Mouse (Mus musculus) CH12.LX (cell line): ENCODE measurements around the gene Aplp1.
A peak's percentile ranks its signal among the peaks of the same experiment; 100 is the strongest.

Experiments
- CTCF ChIP-seq, 2 experiments: IDR thresholded peaks in 1 of 2; conservative IDR thresholded peaks in 1 of 2; 2 replicates each; pipeline ENCODE4 v1.5.1; 2011 to 2012; ENCODE audit warnings: low read depth in 2 of 2, low read length in 2 of 2, improper control_type of control experiment in 1 of 2, inconsistent platforms in 1 of 2, mild to moderate bottlenecking in 1 of 2, moderate library complexity in 1 of 2
- MAX ChIP-seq: IDR thresholded peaks from 2 replicates; pipeline ENCODE4 v1.6.1; 2011; ENCODE audit warnings: low read length, improper control_type of control experiment
- MYC ChIP-seq: IDR thresholded peaks from 2 replicates; pipeline ENCODE4 v1.6.1; 2011; ENCODE audit warnings: low read depth, mild to moderate bottlenecking, improper control_type of control experiment, low read length
- POLR2AphosphoS2 ChIP-seq: IDR thresholded peaks from 2 replicates; pipeline ENCODE4 v1.6.1; 2011; ENCODE audit warnings: low read depth, low read length, improper control_type of control experiment
- TCF12 ChIP-seq: IDR thresholded peaks from 2 replicates; pipeline ENCODE4 v1.6.1; 2014; ENCODE audit warnings: low read depth, mild to moderate bottlenecking, inconsistent platforms, low read length, improper control_type of control experiment
- USF2 ChIP-seq: conservative IDR thresholded peaks from 2 replicates; pipeline ENCODE4 v1.6.1; 2011; ENCODE audit warnings: low read depth, low read length, improper control_type of control experiment
- ZMIZ1 ChIP-seq: IDR thresholded peaks from 2 replicates; pipeline ENCODE4 v1.6.1; 2012; ENCODE audit warnings: low read depth, mild to moderate bottlenecking, inconsistent platforms, low read length, improper control_type of control experiment

DNA sequence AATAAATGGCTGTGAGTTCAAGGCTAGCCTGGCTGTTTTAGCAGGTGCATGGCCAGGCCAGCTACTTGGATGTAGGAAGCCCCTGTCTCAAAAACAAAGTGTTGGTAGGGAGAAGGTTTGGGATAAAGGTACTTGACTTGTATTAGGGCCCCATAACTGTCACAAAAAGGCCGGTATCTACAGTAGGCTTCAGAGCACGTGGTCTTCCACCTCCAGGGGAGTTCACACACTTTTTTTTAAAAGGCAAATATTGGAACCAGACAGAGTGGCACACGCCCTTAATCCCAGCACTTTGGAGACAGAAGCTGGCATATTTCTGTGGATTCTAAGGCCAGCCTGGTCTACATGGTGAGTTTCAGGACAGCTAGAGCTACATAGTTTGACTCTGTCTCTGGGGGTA lies 24.7 kb downstream of the Aplp1 start:
- no peak for TF ChIP-seq USF2
- no peak for TF ChIP-seq TCF12
- TF ChIP-seq MYC, result no peak; the same call in 1 of the 2 replicates
- TF ChIP-seq POLR2AphosphoS2, result no peak
- no peak for TF ChIP-seq ZMIZ1
- TF ChIP-seq CTCF (conservative IDR thresholded peaks at IDR 0.05 in 1 of 2, IDR thresholded peaks at IDR 0.05 in 1 of 2; ENCODE audit: low read depth in 2 of 2, low read length in 2 of 2), result no peak
- peak; percentile 92 for TF ChIP-seq MAX
